Mouse (Mus musculus): ENCODE data around the gene Rs1.

GRCm38 (mm10) chrX:160750808-160751207 lies 17.0 kb upstream of the Rs1 start:
- no peak for TF ChIP-seq EP300 (IDR thresholded peaks at IDR 0.05; ENCODE audit: low read depth)
- no peak for TF ChIP-seq CTCF (IDR thresholded peaks at IDR 0.05; ENCODE audit: low read depth)
